Comparison of ENCODE assay signal across 10 mouse cellular contexts in the genomic region with DNA sequence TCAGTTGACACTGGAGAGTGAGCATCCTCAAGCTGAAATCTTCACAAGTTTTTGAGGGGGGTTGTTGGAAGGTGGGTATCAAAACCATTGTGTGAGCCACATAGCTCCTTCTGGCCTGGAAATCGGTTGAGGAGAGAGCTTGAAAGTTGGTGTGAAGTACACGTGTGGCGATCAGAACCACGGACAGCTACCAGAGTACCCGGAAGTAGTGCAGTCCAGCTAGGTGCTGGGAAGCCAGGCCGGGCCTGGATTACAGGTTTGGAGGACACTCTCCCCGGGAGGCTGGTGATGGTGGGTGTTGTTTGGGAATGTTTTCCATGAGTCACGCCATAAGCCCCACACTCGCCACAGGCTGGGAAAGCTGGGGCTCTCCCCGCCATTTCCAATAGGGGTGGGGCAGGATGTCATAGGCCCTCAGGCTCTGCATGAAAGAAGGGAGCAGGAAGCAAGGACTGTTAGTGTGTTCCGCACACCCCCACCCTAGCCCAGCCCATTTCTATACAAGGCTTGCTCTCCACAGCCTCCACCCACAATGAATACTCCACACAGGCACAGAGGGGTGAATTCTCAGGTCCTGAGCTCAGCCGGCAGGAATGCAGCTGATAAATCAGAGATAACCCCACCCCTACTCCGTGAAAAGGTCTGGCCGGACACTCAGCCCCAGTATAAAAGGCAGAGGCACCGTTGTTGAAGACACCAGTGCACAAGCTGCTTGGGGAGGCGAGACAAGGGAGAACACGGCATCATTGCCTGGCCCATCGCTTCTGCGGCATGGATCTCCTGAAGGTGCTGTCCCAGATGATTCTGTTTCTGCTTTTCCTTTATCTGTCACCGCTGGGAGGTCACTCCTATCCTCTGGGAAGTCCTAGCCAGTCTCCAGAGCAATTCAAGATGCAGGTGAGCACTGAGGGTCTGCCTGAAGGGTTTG. TPM values are rescaled to one million over a fixed set of nuclear protein-coding genes. Genes with fewer than 3 reads are reported as not detected.
DNase-seq lines count a peak whose midpoint lies in the region; ATAC-seq and TF ChIP-seq lines count a peak whose summit lies in the region.
"Had no signal": no experiment of that assay in that cellular context is flagged by ENCODE, and none has a peak within 500 bp of the region (broad histone marks: within the 10 kb centered on the region; RNA-seq: fewer than 3 reads in every experiment).

A gene (plus strand): TSS at position 584 of the 928 bp plus-strand sequence.

- no peak for DNase-seq in midbrain, embryonic 14.5 days
- peak; percentile 52 for DNase-seq in embryo, embryonic 9.5 days (ENCODE audit: extremely low spot score)
- DNase-seq in lung, postnatal 14 days = peak; percentile 39
- DNase-seq in MN1 (ENCODE audit: low spot score) = no peak
- no peak for DNase-seq in urinary bladder, adult 2 months (ENCODE audit: low spot score)
- DNase-seq in cerebellum, adult 2 months = no peak

- 0 out of 2 replicates have a peak within 1 kb of the TSS, but pooled peaks have one; percentile 9 for H3K9ac ChIP-seq in midbrain, embryonic 14.5 days (replicated peaks; ENCODE audit: low read length)
- H3K9ac ChIP-seq in midbrain, embryonic 16.5 days (ENCODE audit: low read depth, low read length) = no peak within 1 kb of the TSS
- no peak within 1 kb of the TSS for H3K9ac ChIP-seq in intestine, embryonic 16.5 days (ENCODE audit: low read depth, low read length)
- H3K9ac ChIP-seq: midbrain, embryonic 12.5 days had no signal

- no peak within 1 kb of the TSS for H3K27ac ChIP-seq in midbrain, embryonic 14.5 days (replicated peaks; ENCODE audit: low read depth, low read length)
- no peak within 1 kb of the TSS for H3K27ac ChIP-seq in midbrain, embryonic 16.5 days (ENCODE audit: low read length)
- no peak within 1 kb of the TSS for H3K27ac ChIP-seq in intestine, embryonic 16.5 days (ENCODE audit: low read length)
- no peak within 1 kb of the TSS for H3K27ac ChIP-seq in cerebellum, adult 2 months (ENCODE audit: insufficient read depth, low read length)
- H3K27ac ChIP-seq: midbrain, embryonic 12.5 days had no signal

- H3K4me2 ChIP-seq in midbrain, embryonic 14.5 days (ENCODE audit: low read length) = no peak within 1 kb of the TSS
- no peak within 1 kb of the TSS for H3K4me2 ChIP-seq in midbrain, embryonic 16.5 days (ENCODE audit: low read length)
- H3K4me2 ChIP-seq in intestine, embryonic 16.5 days (ENCODE audit: low read depth, low read length) = no peak within 1 kb of the TSS
- H3K4me2 ChIP-seq: midbrain, embryonic 12.5 days had no signal

- no peak for TF ChIP-seq CTCF in cerebellum, adult 2 months (IDR thresholded peaks at IDR 0.05; ENCODE audit: borderline replicate concordance, insufficient read depth, low read depth, low read length)

- 38% methylated on average over 20 of the region's 20 CpGs for whole genome bisulfite sequencing in midbrain, embryonic 14.5 days
- WGBS in midbrain, embryonic 16.5 days = 36% methylated on average over 20 of the region's 20 CpGs
- WGBS in intestine, embryonic 16.5 days = 26% methylated on average over 20 of the region's 20 CpGs
- 51% methylated on average over 20 of the region's 20 CpGs for WGBS in cerebellum, adult 2 months

- no peak for ATAC-seq in midbrain, embryonic 14.5 days (ENCODE audit: low FRiP score, low TSS enrichment)
- ATAC-seq in midbrain, embryonic 16.5 days = no peak
- peak; percentile 56 for ATAC-seq in intestine, embryonic 16.5 days

- no peaks in the 10 kb centered on the region for H3K36me3 ChIP-seq in midbrain, embryonic 14.5 days (ENCODE audit: control insufficient read depth, insufficient read depth, low read length)
- no peaks in the 10 kb centered on the region for H3K36me3 ChIP-seq in midbrain, embryonic 16.5 days (ENCODE audit: control insufficient read depth, insufficient read depth, low read length)
- H3K36me3 ChIP-seq in intestine, embryonic 16.5 days (ENCODE audit: control insufficient read depth, insufficient read depth, low read length) = no peaks in the 10 kb centered on the region
- H3K36me3 ChIP-seq: midbrain, embryonic 12.5 days had no signal

- no peak within 1 kb of the TSS for H3K4me3 ChIP-seq in midbrain, embryonic 14.5 days (replicated peaks; ENCODE audit: low read depth, low read length)
- H3K4me3 ChIP-seq in midbrain, embryonic 16.5 days (ENCODE audit: low read depth, low read length) = no peak within 1 kb of the TSS
- no peak within 1 kb of the TSS for H3K4me3 ChIP-seq in intestine, embryonic 16.5 days (ENCODE audit: low read length)
- no peak within 1 kb of the TSS for H3K4me3 ChIP-seq in cerebellum, adult 2 months (replicated peaks; ENCODE audit: insufficient read depth, low read depth, low read length)
- H3K4me3 ChIP-seq: midbrain, embryonic 12.5 days had no signal

- no peaks in the 10 kb centered on the region for H3K27me3 ChIP-seq in midbrain, embryonic 14.5 days (ENCODE audit: control insufficient read depth, insufficient read depth, low read length)
- no peaks in the 10 kb centered on the region for H3K27me3 ChIP-seq in midbrain, embryonic 16.5 days (ENCODE audit: control insufficient read depth, insufficient read depth, low read depth, low read length)
- H3K27me3 ChIP-seq in intestine, embryonic 16.5 days (replicated peaks; ENCODE audit: control insufficient read depth, insufficient read depth, low read length) = no peaks in the 10 kb centered on the region
- no peaks in the 10 kb centered on the region for H3K27me3 ChIP-seq in cerebellum, adult 2 months (ENCODE audit: control insufficient read depth, insufficient read depth, low read length)

- no peak for TF ChIP-seq POLR2A in cerebellum, adult 2 months (IDR thresholded peaks at IDR 0.05; ENCODE audit: borderline replicate concordance, insufficient read depth, low read length)

- no peaks in the 10 kb centered on the region for H3K4me1 ChIP-seq in midbrain, embryonic 14.5 days (ENCODE audit: control insufficient read depth, insufficient read depth, low read length)
- no peaks in the 10 kb centered on the region for H3K4me1 ChIP-seq in midbrain, embryonic 16.5 days (ENCODE audit: control insufficient read depth, insufficient read depth, low read length)
- H3K4me1 ChIP-seq in intestine, embryonic 16.5 days (ENCODE audit: control insufficient read depth, insufficient read depth, low read length) = no peaks in the 10 kb centered on the region
- no peaks in the 10 kb centered on the region for H3K4me1 ChIP-seq in cerebellum, adult 2 months (ENCODE audit: control insufficient read depth, insufficient read depth, low read length)
- H3K4me1 ChIP-seq: midbrain, embryonic 12.5 days had no signal

- H3K9me3 ChIP-seq in midbrain, embryonic 14.5 days (ENCODE audit: control insufficient read depth, low read length) = no peaks in the 10 kb centered on the region
- no peaks in the 10 kb centered on the region for H3K9me3 ChIP-seq in midbrain, embryonic 16.5 days (replicated peaks; ENCODE audit: control insufficient read depth, low read length, poor library complexity, severe bottlenecking)
- no peaks in the 10 kb centered on the region for H3K9me3 ChIP-seq in intestine, embryonic 16.5 days (ENCODE audit: control insufficient read depth, low read length)
- H3K9me3 ChIP-seq: midbrain, embryonic 12.5 days had no signal

RNA-seq across cellular contexts. Expression of the gene that starts here (rescaled TPM):
- polyA plus RNA-seq in midbrain, embryonic 14.5 days (2014; fragmentation: Nextera tagmentation; extraction: Ambion mirVana) = not detected in 2 replicates
- not detected in 2 replicates for polyA plus RNA-seq in midbrain, embryonic 16.5 days (2015; fragmentation: Nextera tagmentation; extraction: Ambion mirVana)
- not detected in 2 replicates for polyA plus RNA-seq in intestine, embryonic 16.5 days (2015; fragmentation: Nextera tagmentation; extraction: Ambion mirVana)
- polyA plus RNA-seq in urinary bladder, adult 2 months (2012; rRNA removed) = 0.09 TPM in 1 of 2 replicates, not detected in the other
- 0.15 TPM in 1 of 2 replicates, not detected in the other for polyA plus RNA-seq in cerebellum, adult 2 months (2012; rRNA removed)
- polyA plus RNA-seq: brain, embryonic 14.5 days; midbrain, embryonic 12.5 days had no signal

Comparison
In these comparisons a context has a peak if more than half of its experiments do, and no peak if none do; other contexts are left out.
1. Peak in ATAC-seq in intestine, embryonic 16.5 days; RNA of the gene not detected or under 1 TPM.
2. DNase-seq: peak in embryo, embryonic 9.5 days (single experiment) and lung, postnatal 14 days (single experiment); none in midbrain, embryonic 14.5 days (single experiment), MN1 (single experiment), urinary bladder, adult 2 months (single experiment) and cerebellum, adult 2 months (0 of 2).